ENCODE assay signal across 26 mouse cellular contexts in the genomic region with DNA sequence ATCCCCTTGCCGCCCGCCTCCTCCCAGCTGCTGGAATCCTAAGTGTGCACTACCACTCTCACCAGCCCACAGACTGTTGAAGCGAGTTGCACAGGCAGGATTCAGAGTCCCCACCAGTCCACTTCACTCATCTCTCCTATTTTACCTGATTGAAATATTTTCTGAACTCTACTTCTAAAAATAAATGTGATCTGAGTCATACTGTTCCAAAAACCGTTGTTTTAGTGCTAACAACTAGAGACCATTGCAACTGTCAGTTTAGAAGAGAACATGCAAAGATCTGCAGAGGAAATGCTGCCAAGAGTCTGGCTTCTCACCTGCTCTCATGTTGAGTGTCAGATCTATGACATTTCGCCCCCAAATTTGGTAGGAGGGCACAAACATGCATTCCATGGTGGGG.
"Had no signal": no experiment of that assay in that cellular context is flagged by ENCODE, and none has a peak within 500 bp of the region (broad histone marks: within the 10 kb centered on the region; RNA-seq: fewer than 3 reads in every experiment).

No protein-coding gene starts in this region.

- H3K27ac ChIP-seq: limb, embryonic 10.5 days; limb, embryonic 13.5 days; liver, embryonic 12.5 days; liver, embryonic 15.5 days; lung, embryonic 15.5 days; midbrain, embryonic 10.5 days; midbrain, embryonic 13.5 days; neural tube, embryonic 13.5 days; stomach, embryonic 15.5 days had no signal

- H3K4me3 ChIP-seq: limb, embryonic 10.5 days; limb, embryonic 13.5 days; liver, embryonic 12.5 days; liver, embryonic 15.5 days; lung, embryonic 15.5 days; megakaryocyte, embryonic 14.5 days; midbrain, embryonic 10.5 days; midbrain, embryonic 13.5 days; myocyte; neural tube, embryonic 13.5 days; stomach, embryonic 15.5 days had no signal

- H3K27me3 ChIP-seq: limb, embryonic 13.5 days; liver, embryonic 12.5 days; liver, embryonic 15.5 days; lung, embryonic 15.5 days; megakaryocyte, embryonic 14.5 days; midbrain, embryonic 13.5 days; neural tube, embryonic 13.5 days; stomach, embryonic 15.5 days had no signal

- H3K4me1 ChIP-seq: limb, embryonic 10.5 days; limb, embryonic 13.5 days; liver, embryonic 12.5 days; liver, embryonic 15.5 days; lung, embryonic 15.5 days; midbrain, embryonic 10.5 days; midbrain, embryonic 13.5 days; neural tube, embryonic 13.5 days; stomach, embryonic 15.5 days had no signal

- H3K36me3 ChIP-seq: lung, embryonic 15.5 days had no signal

- H3K9ac ChIP-seq: limb, embryonic 13.5 days; liver, embryonic 12.5 days; liver, embryonic 15.5 days; lung, embryonic 15.5 days; midbrain, embryonic 13.5 days; neural tube, embryonic 13.5 days; stomach, embryonic 15.5 days had no signal

- ATAC-seq: intestine, embryonic 16.5 days; liver, embryonic 12.5 days; midbrain, embryonic 13.5 days; midbrain, embryonic 16.5 days had no signal

- DNase-seq: kidney, adult 18-20 months; kidney, adult 9 months; kidney, postnatal 14 days; kidney, postnatal 4 days; layer of hippocampus, adult 9-11 months; layer of hippocampus, postnatal 36 days; liver; lung, adult 18-20 months; lung, postnatal 10 days; lung, postnatal 36 days; retina, postnatal 1 day; right cerebral cortex, postnatal 25 days; spleen, adult 18-20 months had no signal

- H3K9me3 ChIP-seq: limb, embryonic 10.5 days; limb, embryonic 13.5 days; liver, embryonic 12.5 days; liver, embryonic 15.5 days; lung, embryonic 15.5 days; megakaryocyte, embryonic 14.5 days; midbrain, embryonic 10.5 days; midbrain, embryonic 13.5 days; neural tube, embryonic 13.5 days; stomach, embryonic 15.5 days had no signal

- H3K4me2 ChIP-seq: limb, embryonic 13.5 days; liver, embryonic 12.5 days; liver, embryonic 15.5 days; lung, embryonic 15.5 days; midbrain, embryonic 13.5 days; neural tube, embryonic 13.5 days; stomach, embryonic 15.5 days had no signal
